Mouse (Mus musculus) embryo, embryonic 11.5 days (tissue): ENCODE results near the gene Mmd.

Experiments used
- DNase-seq: peaks from one replicate; pipeline ENCODE4 v3.0.0-alpha.2; 2012; ENCODE audit warnings: low read depth, low spot score

Mmd gene

GRCm38 (mm10) chr11:90249025-90249650, at the start of gene Mmd:
Gene Mmd (plus strand): TSS chr11:90249456.
- peak; percentile 98 for DNase-seq

GRCm38 (mm10) chr11:90200826-90201225, 48.4 kb upstream of the Mmd start:
- DNase-seq = no peak

- DNase-seq = no peak
Measured at GRCm38 (mm10) chr11:90214246-90214645, 35.0 kb upstream of the Mmd start.

- DNase-seq = no peak
Measured at GRCm38 (mm10) chr11:90220022-90220645, 29.1 kb upstream of the Mmd start.

GRCm38 (mm10) chr11:90220750-90221149, 28.5 kb upstream of the Mmd start:
- no peak for DNase-seq

- no peak for DNase-seq
Measured at GRCm38 (mm10) chr11:90224914-90225470, 24.3 kb upstream of the Mmd start.

- DNase-seq = no peak
Measured at GRCm38 (mm10) chr11:90227000-90227922, 22.0 kb upstream of the Mmd start.

GRCm38 (mm10) chr11:90228251-90228949, 20.9 kb upstream of the Mmd start:
- DNase-seq = no peak

GRCm38 (mm10) chr11:90229800-90230199, 19.5 kb upstream of the Mmd start:
- no peak for DNase-seq

GRCm38 (mm10) chr11:90230671-90231070, 18.6 kb upstream of the Mmd start:
- no peak for DNase-seq

- no peak for DNase-seq
Measured at GRCm38 (mm10) chr11:90231631-90232030, 17.6 kb upstream of the Mmd start.

- DNase-seq = no peak
Measured at GRCm38 (mm10) chr11:90232685-90233084, 16.6 kb upstream of the Mmd start.

GRCm38 (mm10) chr11:90235221-90235620, 14.0 kb upstream of the Mmd start:
- DNase-seq = no peak

GRCm38 (mm10) chr11:90237616-90238015, 11.6 kb upstream of the Mmd start:
- no peak for DNase-seq

GRCm38 (mm10) chr11:90238657-90239056, 10.6 kb upstream of the Mmd start:
- DNase-seq = no peak

GRCm38 (mm10) chr11:90240652-90241330, 8.5 kb upstream of the Mmd start:
- DNase-seq = no peak

GRCm38 (mm10) chr11:90241874-90242273, 7.4 kb upstream of the Mmd start:
- DNase-seq = no peak

GRCm38 (mm10) chr11:90243300-90243699, 6.0 kb upstream of the Mmd start:
- no peak for DNase-seq

- DNase-seq = no peak
Measured at GRCm38 (mm10) chr11:90245630-90246029, 3.6 kb upstream of the Mmd start.

- no peak for DNase-seq
Measured at GRCm38 (mm10) chr11:90246676-90247075, 2.6 kb upstream of the Mmd start.

GRCm38 (mm10) chr11:90247793-90248192, 1.5 kb upstream of the Mmd start:
- DNase-seq = no peak
